9 mouse cellular contexts compared by ENCODE assay signal in the genomic region with DNA sequence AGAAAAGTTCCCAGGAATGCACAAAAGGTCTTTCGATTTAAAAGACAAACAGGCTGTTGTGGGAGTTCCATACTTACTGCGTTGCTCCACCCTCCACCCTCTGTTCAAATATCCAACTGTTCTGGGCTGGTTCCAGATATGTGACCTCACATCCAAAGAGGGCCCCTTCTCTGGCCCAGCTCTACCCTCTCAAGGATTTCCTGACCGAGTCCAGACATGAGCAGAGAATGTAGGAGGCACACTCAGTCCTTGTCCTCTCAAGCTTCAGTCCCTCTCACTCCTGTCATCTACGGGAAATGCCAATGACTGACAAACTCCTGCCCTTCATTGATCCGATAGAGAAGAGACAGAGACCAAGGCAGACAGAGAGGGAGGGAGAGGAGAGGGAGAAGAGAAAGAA. TPM values are rescaled to one million over a fixed set of nuclear protein-coding genes. Genes with fewer than 3 reads are reported as not detected.
DNase-seq lines count a peak whose midpoint lies in the region; ATAC-seq and TF ChIP-seq lines count a peak whose summit lies in the region.
"Had no signal": no experiment of that assay in that cellular context is flagged by ENCODE, and none has a peak within 500 bp of the region (broad histone marks: within the 10 kb centered on the region; RNA-seq: fewer than 3 reads in every experiment).

No protein-coding gene starts in this region.

- no peak for TF ChIP-seq EP300 in lung, postnatal 0 days (IDR thresholded peaks at IDR 0.05)

- no peaks in the 10 kb centered on the region for H3K9me3 ChIP-seq in embryonic facial prominence, embryonic 15.5 days (replicated peaks)
- H3K9me3 ChIP-seq in lung, postnatal 0 days (ENCODE audit: low read length) = no peaks in the 10 kb centered on the region
- no peaks in the 10 kb centered on the region for H3K9me3 ChIP-seq in midbrain, embryonic 16.5 days (replicated peaks; ENCODE audit: control insufficient read depth, low read length, poor library complexity, severe bottlenecking)
- H3K9me3 ChIP-seq: neural tube, embryonic 12.5 days had no signal

- H3K4me1 ChIP-seq in embryonic facial prominence, embryonic 15.5 days = peaks cover 36% of the 10 kb centered on the region
- peaks cover 20% of the 10 kb centered on the region for H3K4me1 ChIP-seq in lung, postnatal 0 days (ENCODE audit: insufficient read depth, low read depth, low read length)
- peaks cover 14% of the 10 kb centered on the region for H3K4me1 ChIP-seq in midbrain, embryonic 16.5 days (ENCODE audit: control insufficient read depth, insufficient read depth, low read length)

- H3K4me3 ChIP-seq in embryonic facial prominence, embryonic 15.5 days (replicated peaks) = no peak overlapping the region; the same call in 1 of the 2 replicates
- H3K4me3 ChIP-seq in lung, postnatal 0 days (ENCODE audit: low read depth, low read length) = peak overlapping the region; percentile 42
- no peak overlapping the region for H3K4me3 ChIP-seq in midbrain, embryonic 16.5 days (ENCODE audit: low read depth, low read length)
- H3K4me3 ChIP-seq: neural tube, embryonic 12.5 days had no signal

- no peaks in the 10 kb centered on the region for H3K36me3 ChIP-seq in embryonic facial prominence, embryonic 15.5 days
- no peaks in the 10 kb centered on the region for H3K36me3 ChIP-seq in lung, postnatal 0 days (ENCODE audit: insufficient read depth, low read length)
- H3K36me3 ChIP-seq in midbrain, embryonic 16.5 days (ENCODE audit: control insufficient read depth, insufficient read depth, low read length) = no peaks in the 10 kb centered on the region
- H3K36me3 ChIP-seq: neural tube, embryonic 12.5 days had no signal

- no peaks in the 10 kb centered on the region for H3K27me3 ChIP-seq in embryonic facial prominence, embryonic 15.5 days
- no peaks in the 10 kb centered on the region for H3K27me3 ChIP-seq in lung, postnatal 0 days (replicated peaks; ENCODE audit: insufficient read depth, low read length)
- H3K27me3 ChIP-seq in midbrain, embryonic 16.5 days (ENCODE audit: control insufficient read depth, insufficient read depth, low read depth, low read length) = no peaks in the 10 kb centered on the region
- H3K27me3 ChIP-seq: neural tube, embryonic 12.5 days had no signal

- peak overlapping the region; percentile 10; the same call in 1 of the 2 replicates for H3K4me2 ChIP-seq in embryonic facial prominence, embryonic 15.5 days (replicated peaks)
- peak overlapping the region; percentile 52 for H3K4me2 ChIP-seq in lung, postnatal 0 days (replicated peaks; ENCODE audit: low read depth, low read length)
- H3K4me2 ChIP-seq in midbrain, embryonic 16.5 days (ENCODE audit: low read length) = no peak overlapping the region
- H3K4me2 ChIP-seq: neural tube, embryonic 12.5 days had no signal

- WGBS in embryonic facial prominence, embryonic 15.5 days = 29% methylated on average over 5 of the region's 5 CpGs
- WGBS in lung, postnatal 0 days = 9% methylated on average over 5 of the region's 5 CpGs
- WGBS in midbrain, embryonic 16.5 days = 55% methylated on average over 5 of the region's 5 CpGs

- ATAC-seq in embryonic facial prominence, embryonic 15.5 days (ENCODE audit: insufficient number of reproducible peaks, low FRiP score, low TSS enrichment, low read depth) = no peak
- peak; percentile 77 for ATAC-seq in lung, postnatal 0 days
- no peak for ATAC-seq in inflammation-experienced regulatory T-cells, adult 6 months
- no peak for ATAC-seq in midbrain, embryonic 16.5 days

- no peak overlapping the region for H3K9ac ChIP-seq in embryonic facial prominence, embryonic 15.5 days
- H3K9ac ChIP-seq in lung, postnatal 0 days (replicated peaks; ENCODE audit: low read depth) = peak overlapping the region; percentile 20
- H3K9ac ChIP-seq in midbrain, embryonic 16.5 days (ENCODE audit: low read depth, low read length) = no peak overlapping the region
- H3K9ac ChIP-seq: neural tube, embryonic 12.5 days had no signal

- peak; percentile 70 for DNase-seq in adrenal gland, adult 2 months
- no peak for DNase-seq in adrenal gland, adult 8-10 months
- DNase-seq in kidney, postnatal 14 days = peak; percentile 63
- peak; percentile 98 for DNase-seq in lung, postnatal 0 days (ENCODE audit: low spot score)
- DNase-seq in spleen, postnatal 4 days (ENCODE audit: low spot score in 2 of 2) = no peak

- TF ChIP-seq CTCF in lung, postnatal 0 days (IDR thresholded peaks at IDR 0.05) = no peak

- peak overlapping the region; percentile 68 for H3K27ac ChIP-seq in embryonic facial prominence, embryonic 15.5 days (replicated peaks)
- peak overlapping the region; percentile 95 for H3K27ac ChIP-seq in lung, postnatal 0 days (ENCODE audit: low read length)
- H3K27ac ChIP-seq in midbrain, embryonic 16.5 days (ENCODE audit: low read length) = no peak overlapping the region
- H3K27ac ChIP-seq: neural tube, embryonic 12.5 days had no signal

RNA-seq across cellular contexts. Expression of a gene that starts 5.2 kb away (rescaled TPM):
- 100 to 1,000 TPM; 269 to 320 TPM for total RNA-seq in adrenal gland, adult 2 months (2021)
- 390 and 451 TPM in 2 replicates for polyA plus RNA-seq in adrenal gland, adult 2 months (2012; rRNA removed)
- total RNA-seq in adrenal gland, adult 8-10 months (2022) = 100 to 1,000 TPM; 277 to 296 (median 287) TPM
- polyA plus RNA-seq in embryonic facial prominence, embryonic 15.5 days (2015; fragmentation: Nextera tagmentation; extraction: Ambion mirVana) = 373 and 388 TPM in 2 replicates
- 289 and 300 TPM in 2 replicates for polyA plus RNA-seq in lung, postnatal 0 days (2015; fragmentation: Nextera tagmentation; extraction: Ambion mirVana)
- polyA plus RNA-seq in inflammation-experienced regulatory T-cells, adult 6 months (2017; shearing (Covaris generic)) = 10 to 100 TPM; 35.6 to 70.5 (median 42.2) TPM
- polyA plus RNA-seq in midbrain, embryonic 16.5 days (2015; fragmentation: Nextera tagmentation; extraction: Ambion mirVana) = 543 and 556 TPM in 2 replicates

RNA-seq across cellular contexts. Expression of a gene that starts 6.0 kb away (rescaled TPM):
- 100 to 1,000 TPM; 828 to 858 TPM for total RNA-seq in adrenal gland, adult 2 months (2021)
- polyA plus RNA-seq in adrenal gland, adult 2 months (2012; rRNA removed) = 2,208 and 2,873 TPM in 2 replicates
- 100 to 1,000 TPM; 741 to 843 (median 768) TPM for total RNA-seq in adrenal gland, adult 8-10 months (2022)
- polyA plus RNA-seq in embryonic facial prominence, embryonic 15.5 days (2015; fragmentation: Nextera tagmentation; extraction: Ambion mirVana) = 355 and 368 TPM in 2 replicates
- 533 and 563 TPM in 2 replicates for polyA plus RNA-seq in lung, postnatal 0 days (2015; fragmentation: Nextera tagmentation; extraction: Ambion mirVana)
- 10 to 100 TPM in 2 of 3 experiments, 1 to 10 TPM in 1; 9.5 to 15.5 (median 12.1) TPM for polyA plus RNA-seq in inflammation-experienced regulatory T-cells, adult 6 months (2017; shearing (Covaris generic))
- 700 and 743 TPM in 2 replicates for polyA plus RNA-seq in midbrain, embryonic 16.5 days (2015; fragmentation: Nextera tagmentation; extraction: Ambion mirVana)

RNA-seq across cellular contexts. Expression of a gene that starts 14.4 kb away (rescaled TPM):
- total RNA-seq in adrenal gland, adult 2 months (2021) = 1 to 10 TPM; 1.1 to 1.5 TPM
- polyA plus RNA-seq in adrenal gland, adult 2 months (2012; rRNA removed) = 2.1 and 2.5 TPM in 2 replicates
- 1 to 10 TPM; 1.1 to 2.7 (median 1.2) TPM for total RNA-seq in adrenal gland, adult 8-10 months (2022)
- polyA plus RNA-seq in embryonic facial prominence, embryonic 15.5 days (2015; fragmentation: Nextera tagmentation; extraction: Ambion mirVana) = 2.8 and 4.0 TPM in 2 replicates
- polyA plus RNA-seq in lung, postnatal 0 days (2015; fragmentation: Nextera tagmentation; extraction: Ambion mirVana) = 2.3 TPM in 2 replicates
- polyA plus RNA-seq in inflammation-experienced regulatory T-cells, adult 6 months (2017; shearing (Covaris generic)) = 10 to 100 TPM; 30.8 to 40.1 (median 38.3) TPM
- polyA plus RNA-seq in midbrain, embryonic 16.5 days (2015; fragmentation: Nextera tagmentation; extraction: Ambion mirVana) = 2.5 and 3.9 TPM in 2 replicates

RNA-seq across cellular contexts. Expression of a gene that starts 37.9 kb away (rescaled TPM):
- under 1 TPM; 0.31 to 0.55 TPM for total RNA-seq in adrenal gland, adult 2 months (2021)
- polyA plus RNA-seq in adrenal gland, adult 2 months (2012; rRNA removed) = 0.52 and 0.61 TPM in 2 replicates
- under 1 TPM; 0.40 to 0.83 (median 0.46) TPM for total RNA-seq in adrenal gland, adult 8-10 months (2022)
- 0.36 and 0.60 TPM in 2 replicates for polyA plus RNA-seq in embryonic facial prominence, embryonic 15.5 days (2015; fragmentation: Nextera tagmentation; extraction: Ambion mirVana)
- polyA plus RNA-seq in lung, postnatal 0 days (2015; fragmentation: Nextera tagmentation; extraction: Ambion mirVana) = 0.07 and 0.10 TPM in 2 replicates
- 100 to 1,000 TPM; 319 to 446 (median 407) TPM for polyA plus RNA-seq in inflammation-experienced regulatory T-cells, adult 6 months (2017; shearing (Covaris generic))
- 0.11 TPM in 1 of 2 replicates, not detected in the other for polyA plus RNA-seq in midbrain, embryonic 16.5 days (2015; fragmentation: Nextera tagmentation; extraction: Ambion mirVana)

RNA-seq across cellular contexts. Expression of a gene that starts 39.4 kb away (rescaled TPM):
- 100 to 1,000 TPM; 128 to 152 TPM for total RNA-seq in adrenal gland, adult 2 months (2021)
- polyA plus RNA-seq in adrenal gland, adult 2 months (2012; rRNA removed) = 220 and 384 TPM in 2 replicates
- total RNA-seq in adrenal gland, adult 8-10 months (2022) = 100 to 1,000 TPM; 130 to 160 (median 147) TPM
- polyA plus RNA-seq in embryonic facial prominence, embryonic 15.5 days (2015; fragmentation: Nextera tagmentation; extraction: Ambion mirVana) = 144 and 150 TPM in 2 replicates
- polyA plus RNA-seq in lung, postnatal 0 days (2015; fragmentation: Nextera tagmentation; extraction: Ambion mirVana) = 112 and 118 TPM in 2 replicates
- polyA plus RNA-seq in inflammation-experienced regulatory T-cells, adult 6 months (2017; shearing (Covaris generic)) = 10 to 100 TPM; 36.7 to 65.7 (median 62.6) TPM
- 87.6 and 94.0 TPM in 2 replicates for polyA plus RNA-seq in midbrain, embryonic 16.5 days (2015; fragmentation: Nextera tagmentation; extraction: Ambion mirVana)

Comparison
In these comparisons a context has a peak if more than half of its experiments do, and no peak if none do; other contexts are left out.
1. DNase-seq: peak in adrenal gland, adult 2 months (single experiment), kidney, postnatal 14 days (single experiment) and lung, postnatal 0 days (single experiment); none in adrenal gland, adult 8-10 months (single experiment) and spleen, postnatal 4 days (0 of 2).
2. RNA of a gene that starts 6.0 kb away (polyA plus RNA-seq): 2,208 to 2,873 TPM in adrenal gland, adult 2 months, 700 to 743 TPM in midbrain, embryonic 16.5 days, 533 to 563 TPM in lung, postnatal 0 days and 355 to 368 TPM in embryonic facial prominence, embryonic 15.5 days; 9.5 to 15.5 TPM in inflammation-experienced regulatory T-cells, adult 6 months; every median in the first group is over 10 times any median in the second.